Mouse (Mus musculus): ENCODE data around the gene Dzip1l. TPM values are rescaled to one million over a fixed set of nuclear protein-coding genes. Genes with fewer than 3 reads are reported as not detected.
A peak's percentile ranks its signal among the peaks of the same experiment; 100 is the strongest.

The Dzip1l gene
- total and polyA plus RNA-seq, 3 experiments, result not detected

GRCm38 (mm10) chr9:99661606-99662166 lies 32.4 kb downstream of the Dzip1l start:
- H3K4me1 ChIP-seq (ENCODE audit: control insufficient read depth in 1 of 2, insufficient read depth in 2 of 2, low read length in 2 of 2), result no peaks in the 10 kb centered on the region
- no peak overlapping the region for H3K4me3 ChIP-seq (ENCODE audit: control insufficient read depth in 1 of 2, insufficient read depth in 1 of 2, low read depth in 2 of 2, low read length in 2 of 2)
- no peaks in the 10 kb centered on the region for H3K36me3 ChIP-seq (ENCODE audit: control insufficient read depth in 1 of 2, insufficient read depth in 2 of 2, low read length in 2 of 2)
- DNase-seq (ENCODE audit: low read depth, low spot score), result no peak
- no peaks in the 10 kb centered on the region for H3K79me2 ChIP-seq (ENCODE audit: control insufficient read depth, insufficient read depth, low read length, poor library complexity)
- no peaks in the 10 kb centered on the region for H3K27me3 ChIP-seq (ENCODE audit: control insufficient read depth in 1 of 2, insufficient read depth in 2 of 2, low read length in 2 of 2)
- no peak for TF ChIP-seq MXI1 (IDR thresholded peaks at IDR 0.05; ENCODE audit: low read depth, low read length)
- TF ChIP-seq MYB (IDR thresholded peaks at IDR 0.05; ENCODE audit: low read depth, low read length), result no peak
- TF ChIP-seq ZNF384 (IDR thresholded peaks at IDR 0.05; ENCODE audit: low read depth, low read length), result no peak
- no peak for TF ChIP-seq GABPA (IDR thresholded peaks at IDR 0.05; ENCODE audit: low read depth, low read length)
- TF ChIP-seq RAD21 (IDR thresholded peaks at IDR 0.05; ENCODE audit: low read depth, low read length), result no peak
- no peak for TF ChIP-seq GATA1 (IDR thresholded peaks at IDR 0.05; ENCODE audit: low read depth, low read length)
- TF ChIP-seq EP300 (IDR thresholded peaks at IDR 0.05; ENCODE audit: low read depth in 1 of 2, low read length in 2 of 2), result no peak
- no peak for TF ChIP-seq ZMIZ1 (IDR thresholded peaks at IDR 0.05; ENCODE audit: low read depth, low read length)
- no peak for TF ChIP-seq MYC (IDR thresholded peaks at IDR 0.05; ENCODE audit: low read depth, low read length)
- no peak overlapping the region for H3K27ac ChIP-seq (ENCODE audit: control insufficient read depth, low read depth, low read length)
- H3K9me3 ChIP-seq (replicated peaks; ENCODE audit: insufficient read depth, low read length), result no peaks in the 10 kb centered on the region
- no peak overlapping the region for H3K9ac ChIP-seq (ENCODE audit: control insufficient read depth, low read depth, low read length, poor library complexity, severe bottlenecking)

DNA sequence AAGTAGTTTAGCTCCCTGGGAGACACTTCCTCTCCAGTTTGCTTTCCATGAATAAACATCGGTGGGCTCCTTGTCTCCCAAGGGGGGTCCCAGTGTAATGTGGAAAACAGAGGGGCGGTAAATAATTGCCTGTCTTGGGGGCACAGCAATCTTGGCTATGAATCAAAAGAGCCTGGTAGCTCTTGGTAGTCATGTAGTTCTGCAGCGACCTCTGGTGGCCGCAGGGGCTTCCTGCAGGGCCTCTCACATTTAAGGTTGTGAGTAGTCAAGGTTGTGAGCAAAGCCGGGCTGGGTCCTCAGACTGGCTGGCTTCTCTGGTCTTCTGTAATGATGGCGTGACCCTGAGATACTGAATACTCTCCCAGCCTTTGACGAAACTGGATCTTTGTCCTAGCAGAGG lies 33.1 kb downstream of the Dzip1l start:
- Histone ChIP-seq H3K36me3 (ENCODE audit: control insufficient read depth in 1 of 2, insufficient read depth in 2 of 2, low read length in 2 of 2) (no peaks in the 10 kb centered on the region), H3K9me3 (replicated peaks; ENCODE audit: insufficient read depth, low read length) (no peaks in the 10 kb centered on the region), H3K9ac (ENCODE audit: control insufficient read depth, low read depth, low read length, poor library complexity, severe bottlenecking) (no peak overlapping the region), H3K27me3 (ENCODE audit: control insufficient read depth in 1 of 2, insufficient read depth in 2 of 2, low read length in 2 of 2) (no peaks in the 10 kb centered on the region), H3K27ac (ENCODE audit: control insufficient read depth, low read depth, low read length) (no peak overlapping the region), H3K4me1 (ENCODE audit: control insufficient read depth in 1 of 2, insufficient read depth in 2 of 2, low read length in 2 of 2) (no peaks in the 10 kb centered on the region), H3K79me2 (ENCODE audit: control insufficient read depth, insufficient read depth, low read length, poor library complexity) (no peaks in the 10 kb centered on the region), H3K4me3 (ENCODE audit: control insufficient read depth in 1 of 2, insufficient read depth in 1 of 2, low read depth in 2 of 2, low read length in 2 of 2) (no peak overlapping the region)
- peak; percentile 78 to 96 (median 92) for TF ChIP-seq CTCF (IDR thresholded peaks at IDR 0.05 in 2 of 3, conservative IDR thresholded peaks at IDR 0.05 in 1 of 3; ENCODE audit: control insufficient read depth in 1 of 3, insufficient read depth in 1 of 3, low read depth in 2 of 3, low read length in 3 of 3, poor library complexity in 1 of 3, severe bottlenecking in 1 of 3)
- no peak for TF ChIP-seq JUND (IDR thresholded peaks at IDR 0.05; ENCODE audit: low read depth, low read length)
- no peak for TF ChIP-seq NRF1 (IDR thresholded peaks at IDR 0.05; ENCODE audit: insufficient read depth, low read depth, low read length, poor library complexity, severe bottlenecking)
- no peak for TF ChIP-seq BHLHE40 (IDR thresholded peaks at IDR 0.05; ENCODE audit: borderline replicate concordance, low read depth, low read length)
- peak; percentile 90 for TF ChIP-seq SMC3 (IDR thresholded peaks at IDR 0.05; ENCODE audit: low read depth, low read length)
- TF ChIP-seq ZC3H11A (IDR thresholded peaks at IDR 0.05; ENCODE audit: low read depth, low read length), result peak; percentile 82
- peak; percentile 91 for TF ChIP-seq RAD21 (IDR thresholded peaks at IDR 0.05; ENCODE audit: low read depth, low read length)
- peak; percentile 79 for DNase-seq (ENCODE audit: low read depth, low spot score)

Data from MEL (cell line).